Mouse (Mus musculus) E14TG2a.4 (cell line): ENCODE results near the gene Zfp280d.

ENCODE experiments used
- H3K27me3 ChIP-seq: 2 replicates; pipeline ENCODE4 v1.6.1; 2014; ENCODE audit warnings: low read length, control low read depth; ENCODE audit not compliant: insufficient read depth
- H3K36me3 ChIP-seq: 2 replicates; pipeline ENCODE4 v1.6.1; 2014; ENCODE audit warnings: low read length, control low read depth; ENCODE audit not compliant: insufficient read depth
- H3K4me1 ChIP-seq: replicated peaks from 2 replicates; pipeline ENCODE4 v1.6.1; 2014; ENCODE audit warnings: low read depth, low read length, control low read depth
- H3K4me3 ChIP-seq: replicated peaks from 2 replicates; pipeline ENCODE4 v1.5.1; 2014; ENCODE audit warnings: mild to moderate bottlenecking, low read length
- H3K9me3 ChIP-seq: 2 replicates; pipeline ENCODE4 v1.6.1; 2014; ENCODE audit warnings: low read length, control low read depth
- CTCF ChIP-seq: conservative IDR thresholded peaks from 2 replicates; pipeline ENCODE4 v1.5.1; 2014; ENCODE audit warnings: low read length
- NANOG ChIP-seq: IDR thresholded peaks from 2 replicates; pipeline ENCODE4 v1.6.1; 2014; ENCODE audit warnings: borderline replicate concordance, low read length, mixed read lengths
- POU5F1 ChIP-seq: IDR thresholded peaks from 2 replicates; pipeline ENCODE4 v1.6.1; 2014; ENCODE audit warnings: low read length, borderline replicate concordance

Gene Zfp280d

GRCm38 (mm10) chr9:72403421-72403820, 128.8 kb downstream of the Zfp280d start:
- Histone ChIP-seq H3K9me3 (peaks cover 12% of the 10 kb centered on the region), H3K36me3 (no peaks in the 10 kb centered on the region), H3K4me1 (no peaks in the 10 kb centered on the region; the same call in 1 of the 2 replicates), H3K4me3 (no peak overlapping the region), H3K27me3 (peaks cover 9% of the 10 kb centered on the region; the same call in 1 of the 2 replicates)
- TF ChIP-seq CTCF (no peak), POU5F1 (no peak), NANOG (no peak)

- H3K4me3 ChIP-seq, result no peak overlapping the region
- no peaks in the 10 kb centered on the region for H3K36me3 ChIP-seq
- no peak for TF ChIP-seq CTCF
- TF ChIP-seq NANOG, result no peak
- no peak for TF ChIP-seq POU5F1
- H3K9me3 ChIP-seq, result peaks cover 2% of the 10 kb centered on the region; the same call in 1 of the 2 replicates
- H3K27me3 ChIP-seq, result peaks cover 9% of the 10 kb centered on the region; the same call in 1 of the 2 replicates
- no peaks in the 10 kb centered on the region; the same call in 1 of the 2 replicates for H3K4me1 ChIP-seq
These were observed 129.8 kb downstream of the Zfp280d start for GRCm38 (mm10) chr9:72404446-72404845.

GRCm38 (mm10) chr9:72404934-72405333, 130.3 kb downstream of the Zfp280d start:
- H3K36me3 ChIP-seq, result no peaks in the 10 kb centered on the region
- H3K4me1 ChIP-seq, result no peaks in the 10 kb centered on the region; the same call in 1 of the 2 replicates
- TF ChIP-seq NANOG, result no peak
- no peak for TF ChIP-seq CTCF
- TF ChIP-seq POU5F1, result no peak
- no peaks in the 10 kb centered on the region for H3K9me3 ChIP-seq
- H3K4me3 ChIP-seq, result no peak overlapping the region
- H3K27me3 ChIP-seq, result peaks cover 13% of the 10 kb centered on the region; the same call in 1 of the 2 replicates

- Histone ChIP-seq H3K4me3 (no peak overlapping the region), H3K36me3 (no peaks in the 10 kb centered on the region), H3K9me3 (no peaks in the 10 kb centered on the region), H3K27me3 (peaks cover 15% of the 10 kb centered on the region; the same call in 1 of the 2 replicates), H3K4me1 (no peaks in the 10 kb centered on the region; the same call in 1 of the 2 replicates)
- TF ChIP-seq CTCF (no peak), POU5F1 (no peak), NANOG (no peak)
These were observed 131.4 kb downstream of the Zfp280d start for GRCm38 (mm10) chr9:72405882-72406638.

- TF ChIP-seq CTCF (peak; percentile 84), POU5F1 (no peak)
- H3K4me3 ChIP-seq, result 0 out of 2 replicates have a peak overlapping the region, but pooled peaks have one; percentile 17
- no peaks in the 10 kb centered on the region for H3K36me3 ChIP-seq
- H3K9me3 ChIP-seq, result no peaks in the 10 kb centered on the region
- peaks cover 15% of the 10 kb centered on the region; the same call in 1 of the 2 replicates for H3K27me3 ChIP-seq
- no peaks in the 10 kb centered on the region; the same call in 1 of the 2 replicates for H3K4me1 ChIP-seq
These were observed 133.5 kb downstream of the Zfp280d start for GRCm38 (mm10) chr9:72408131-72408586.

- H3K27me3 ChIP-seq, result peaks cover 15% of the 10 kb centered on the region; the same call in 1 of the 2 replicates
- H3K9me3 ChIP-seq, result no peaks in the 10 kb centered on the region
- no peaks in the 10 kb centered on the region; the same call in 1 of the 2 replicates for H3K4me1 ChIP-seq
- H3K36me3 ChIP-seq, result no peaks in the 10 kb centered on the region
- TF ChIP-seq POU5F1 (no peak), CTCF (no peak), NANOG (no peak)
- H3K4me3 ChIP-seq, result no peak overlapping the region
These were observed 134.9 kb downstream of the Zfp280d start for GRCm38 (mm10) chr9:72409381-72410225.

GRCm38 (mm10) chr9:72411746-72412145, 137.1 kb downstream of the Zfp280d start:
- H3K4me1 ChIP-seq, result no peaks in the 10 kb centered on the region; the same call in 1 of the 2 replicates
- no peaks in the 10 kb centered on the region for H3K36me3 ChIP-seq
- no peaks in the 10 kb centered on the region for H3K9me3 ChIP-seq
- H3K27me3 ChIP-seq, result peaks cover 18% of the 10 kb centered on the region; the same call in 1 of the 2 replicates
- TF ChIP-seq POU5F1, result no peak
- no peak for TF ChIP-seq CTCF
- no peak for TF ChIP-seq NANOG
- H3K4me3 ChIP-seq, result no peak overlapping the region
